Mouse (Mus musculus) R1 (cell line): ENCODE data around the gene D630045J12Rik.

Experiments used
- DNase-seq: peaks from one replicate; pipeline ENCODE4 v3.0.0-alpha.2; 2018; ENCODE audit warnings: low read depth, low spot score

Gene D630045J12Rik

DNA sequence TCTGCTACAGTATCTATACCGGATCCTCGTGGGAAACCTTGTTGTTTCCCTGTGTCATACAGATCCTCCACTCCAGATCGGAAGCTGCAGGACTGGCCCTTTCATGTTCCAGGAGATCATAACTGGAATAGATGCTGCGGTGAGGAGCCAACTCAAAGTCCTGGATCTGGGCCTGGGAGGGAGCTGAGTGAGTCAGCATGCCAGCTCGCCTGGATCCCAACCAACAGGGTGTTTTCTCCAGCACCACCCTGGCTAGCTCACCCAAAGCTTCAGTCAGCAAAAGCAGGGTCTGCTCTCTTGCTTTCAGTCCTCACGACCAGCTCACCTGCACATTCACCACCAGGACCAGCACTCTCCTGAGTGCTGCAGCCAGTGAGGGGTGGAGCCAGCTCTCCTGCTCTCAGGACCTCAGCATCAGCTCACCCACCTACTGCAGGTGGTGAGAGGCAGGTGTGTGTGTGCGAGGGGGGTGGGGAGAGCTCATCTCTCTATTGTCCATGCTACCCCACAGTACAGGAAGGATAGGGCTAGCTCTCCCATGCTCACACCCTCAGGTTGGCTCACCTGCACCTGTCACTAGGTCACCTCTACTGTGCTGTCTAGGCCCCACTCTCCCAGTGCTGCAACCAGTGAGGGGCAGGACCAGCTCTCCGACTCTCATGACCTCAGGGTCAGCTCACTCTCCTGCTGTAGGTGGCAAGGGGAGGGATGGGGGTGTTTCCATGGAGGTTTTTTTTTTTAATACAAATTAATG is 118.8 kb downstream of the D630045J12Rik start:
- DNase-seq, result no peak

DNA sequence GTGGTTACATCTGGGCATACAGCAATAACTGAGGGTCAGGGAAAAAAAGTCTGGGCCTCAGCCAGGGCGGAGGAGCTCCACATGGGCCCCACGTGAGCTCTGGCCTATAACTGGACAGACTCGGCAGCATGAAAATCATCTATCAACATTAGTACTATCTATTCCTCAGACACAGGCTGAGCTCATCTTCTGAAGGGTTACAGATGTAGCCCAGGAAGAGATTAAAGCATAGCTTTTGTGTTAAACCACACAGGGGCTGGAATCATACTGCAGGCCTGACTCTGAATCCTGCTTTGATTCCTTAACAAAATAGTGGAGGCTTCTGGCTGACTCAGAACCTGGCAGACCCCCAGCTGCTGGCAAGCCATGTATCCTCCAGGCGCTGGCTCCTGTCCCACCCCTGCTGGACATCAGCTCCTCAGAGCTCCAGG is 122.0 kb downstream of the D630045J12Rik start:
- no peak for DNase-seq

DNA sequence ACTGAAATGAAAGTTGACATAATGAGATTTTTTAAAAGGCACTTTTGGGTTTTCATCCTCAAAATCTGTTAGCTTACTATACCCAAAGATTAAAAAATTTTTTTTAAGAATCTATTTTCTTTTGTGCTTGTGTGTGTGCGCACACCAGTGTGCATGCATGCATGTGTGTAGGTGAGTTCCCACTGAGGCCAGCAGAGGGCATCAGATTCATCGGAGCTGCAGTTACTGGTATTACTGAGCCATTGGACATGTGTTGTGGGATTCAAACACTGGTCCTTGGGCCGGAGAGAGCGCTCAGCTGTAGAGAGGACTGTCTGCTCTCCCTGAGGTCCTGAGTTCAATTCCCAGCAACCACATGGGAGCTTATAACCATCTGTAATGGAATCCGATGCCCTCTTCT is 123.9 kb downstream of the D630045J12Rik start:
- peak; percentile 59 for DNase-seq

DNA sequence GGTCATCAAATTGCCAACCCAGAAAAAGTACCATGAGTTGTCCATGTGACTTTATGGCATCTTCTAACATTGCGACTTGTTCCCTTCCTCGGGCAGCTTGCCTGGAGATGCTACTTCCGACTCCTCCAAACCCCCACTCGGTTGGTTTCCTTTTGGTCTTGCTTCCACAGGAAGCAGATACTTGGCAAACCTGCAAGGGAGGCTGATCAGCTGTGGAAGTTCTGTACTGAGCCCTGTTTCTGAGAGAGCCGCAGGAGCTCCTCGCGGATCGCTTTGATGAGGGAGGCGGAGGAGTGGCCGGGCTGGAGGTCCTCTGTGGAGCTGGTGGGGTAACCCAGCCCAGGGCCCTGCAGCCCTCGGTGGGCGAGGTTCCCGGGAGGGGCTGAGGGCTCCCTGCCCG is 125.7 kb downstream of the D630045J12Rik start:
- DNase-seq, result no peak

DNA sequence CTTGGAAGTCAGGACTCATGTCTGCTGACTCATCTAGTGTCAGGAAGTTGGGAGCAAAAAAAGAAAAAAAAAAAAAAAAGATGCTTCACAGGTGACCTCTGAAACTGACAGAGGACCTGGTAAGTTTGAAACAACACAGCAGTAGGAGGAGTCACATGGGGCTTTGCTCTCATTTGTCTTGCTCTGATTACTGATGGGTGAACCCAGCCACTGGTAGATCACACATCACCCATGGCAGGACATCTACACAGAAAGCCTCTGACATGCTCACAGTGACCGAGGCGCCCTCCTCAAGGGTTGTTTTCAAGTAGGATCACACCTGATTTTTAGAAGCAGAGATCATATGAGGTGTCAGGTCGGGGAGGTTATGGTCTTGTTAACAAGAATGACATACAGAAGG is 128.3 kb downstream of the D630045J12Rik start:
- no peak for DNase-seq

DNA sequence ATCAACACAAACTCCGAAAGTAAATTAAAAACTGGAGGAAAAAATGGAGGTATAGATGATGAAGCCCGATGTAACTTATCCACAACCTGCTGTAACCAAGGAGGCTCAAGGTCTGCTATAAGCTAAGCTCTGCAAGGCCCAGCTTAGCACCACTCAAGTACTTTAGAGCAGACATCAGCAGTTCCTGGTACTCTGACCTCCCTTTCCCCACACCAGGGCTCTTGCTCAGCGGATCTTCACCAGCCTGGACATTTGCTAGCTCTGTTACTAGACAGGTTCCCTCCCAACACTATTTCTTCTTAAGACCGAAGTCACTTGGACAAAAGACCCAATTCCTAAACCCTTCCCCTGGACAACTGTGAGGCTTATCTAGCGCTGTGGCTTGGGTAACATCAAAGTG is 128.9 kb downstream of the D630045J12Rik start:
- DNase-seq, result no peak

DNA sequence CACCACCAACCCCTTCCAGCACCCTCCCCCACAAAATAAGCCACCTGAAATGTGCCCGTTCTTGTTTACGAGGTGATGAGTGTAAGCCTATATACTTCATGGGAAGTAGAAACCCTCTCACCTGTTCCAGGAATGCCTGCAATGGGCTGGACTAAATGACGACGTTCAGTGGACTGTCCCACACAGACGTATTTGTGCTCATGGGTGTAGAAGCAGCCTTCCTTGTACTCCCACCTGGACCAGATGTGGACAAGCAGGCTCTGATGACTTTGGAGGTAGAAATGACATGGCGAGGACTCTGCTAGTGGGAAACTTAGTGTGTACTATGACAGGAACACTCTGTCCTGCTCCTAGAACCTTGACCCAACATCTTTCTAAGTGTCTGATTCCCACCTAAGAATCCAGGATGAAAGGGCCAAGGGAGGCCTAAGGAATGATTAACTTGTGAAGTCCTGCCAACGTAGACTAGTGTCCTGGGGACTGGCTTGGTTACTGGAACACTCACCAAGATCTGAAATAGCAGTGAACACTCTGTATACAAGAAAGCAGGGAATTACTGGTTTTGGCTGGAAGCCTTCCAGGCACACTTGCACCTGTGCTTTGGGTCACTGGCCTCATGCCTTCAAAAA is 129.5 kb downstream of the D630045J12Rik start, which contains the start of gene Atp6v0a4:
Gene Atp6v0a4, minus strand, starts transcription at position 380 of the 629 bp plus-strand sequence.
- no peak for DNase-seq

DNA sequence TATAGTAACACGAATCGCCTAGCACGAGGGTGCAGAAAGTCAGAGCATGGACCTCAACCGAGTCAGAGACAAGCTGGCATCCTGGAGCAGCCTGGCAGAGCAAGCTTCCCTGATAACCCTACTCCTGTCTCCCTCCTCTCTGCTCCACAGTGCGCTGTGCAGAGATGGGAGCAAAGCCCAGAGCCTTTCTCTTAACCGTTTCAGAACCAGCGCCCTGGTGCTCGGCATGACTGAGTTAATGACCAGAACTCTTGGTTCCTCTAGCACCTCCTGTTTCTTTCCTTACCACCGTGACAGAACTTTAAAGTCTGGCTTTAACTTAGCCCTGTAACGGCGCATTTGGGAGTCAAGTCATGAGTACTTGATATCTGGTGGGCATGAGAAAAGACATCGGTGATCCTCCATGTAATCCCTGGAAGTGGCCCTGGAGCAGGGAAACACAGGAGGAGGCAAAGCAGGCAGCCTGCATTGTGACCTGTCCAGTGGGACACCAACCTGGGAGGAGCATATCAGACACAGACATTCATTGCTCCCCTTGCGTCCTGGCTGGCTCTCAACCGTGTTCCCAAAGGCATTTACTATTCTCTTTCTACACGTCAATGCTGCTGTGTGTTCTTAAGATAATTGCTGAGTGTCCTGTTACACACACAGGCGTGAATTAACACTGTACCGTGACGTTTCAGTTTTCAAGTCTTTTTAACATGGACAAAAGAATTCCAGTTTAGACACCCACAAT is 130.2 kb downstream of the D630045J12Rik start:
- no peak for DNase-seq

DNA sequence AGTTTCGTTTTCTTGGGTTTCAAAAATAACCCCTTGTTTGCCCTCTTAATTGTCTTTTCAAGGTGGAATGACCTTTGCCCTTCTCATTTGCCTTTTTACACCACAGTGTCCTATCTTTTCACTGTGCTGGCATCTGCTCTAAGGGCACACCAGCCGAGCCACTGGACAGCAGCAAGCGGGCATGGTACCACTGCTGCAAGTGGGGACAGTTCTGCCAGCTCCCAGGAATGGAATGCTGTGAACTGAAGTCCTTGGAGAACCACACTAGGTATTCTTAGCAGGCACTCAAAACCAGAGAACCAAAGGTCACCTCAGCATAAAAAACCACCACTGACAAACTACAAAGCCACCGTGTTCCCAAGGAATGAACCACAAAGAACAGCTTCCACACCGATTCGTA is 131.0 kb downstream of the D630045J12Rik start:
- DNase-seq, result no peak

DNA sequence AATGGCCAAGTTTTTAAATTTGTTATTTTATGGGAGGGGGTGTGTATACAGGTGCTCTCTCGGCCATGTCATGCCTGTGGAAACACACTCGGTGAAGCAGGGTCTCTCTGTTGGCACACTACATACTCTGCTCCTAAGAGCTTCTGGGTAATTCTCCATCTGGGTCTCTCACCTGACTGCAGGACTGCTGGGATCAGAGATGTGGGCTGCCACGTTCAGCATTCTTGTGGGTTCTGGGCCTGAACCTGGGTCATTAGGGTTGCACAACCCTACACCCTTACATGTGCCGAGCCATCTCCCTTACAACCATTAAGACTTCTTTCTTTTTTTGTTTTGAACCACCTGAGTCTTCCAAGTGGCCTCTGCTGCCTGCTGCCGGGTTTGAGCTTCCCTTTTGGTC is 132.0 kb downstream of the D630045J12Rik start:
- DNase-seq, result no peak

DNA sequence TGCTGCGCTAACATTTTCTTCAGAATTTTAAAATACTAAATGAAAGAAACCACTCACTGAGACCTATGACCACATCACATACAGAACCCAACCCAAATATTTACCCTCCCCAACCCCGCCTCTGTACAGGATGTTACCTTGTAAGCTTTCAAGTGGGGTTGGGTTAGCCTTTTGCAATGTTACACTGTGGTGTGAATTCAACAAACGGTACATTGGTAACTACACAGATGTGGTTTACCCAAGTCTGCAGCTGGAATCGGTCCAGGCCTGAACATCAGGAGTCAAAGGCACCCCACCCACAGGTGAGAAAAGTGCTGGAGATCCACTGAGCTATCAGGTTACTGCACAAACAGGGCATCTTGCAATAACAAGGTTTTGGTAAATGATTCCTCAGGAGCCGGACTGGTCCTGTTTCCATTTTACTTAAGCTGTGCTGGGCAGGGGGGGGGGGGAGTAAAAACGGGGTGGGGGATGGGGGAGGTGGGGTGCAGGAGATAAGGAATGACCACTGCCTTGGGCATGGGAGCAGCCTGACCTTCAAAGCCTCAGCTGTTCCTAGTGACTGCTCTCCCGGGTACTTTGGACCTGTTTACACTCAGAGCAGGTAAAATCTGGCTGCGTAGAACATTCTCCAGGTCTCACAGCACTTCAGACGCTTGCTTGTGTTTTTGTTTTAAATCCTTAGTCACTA is 133.0 kb downstream of the D630045J12Rik start:
- DNase-seq, result no peak

DNA sequence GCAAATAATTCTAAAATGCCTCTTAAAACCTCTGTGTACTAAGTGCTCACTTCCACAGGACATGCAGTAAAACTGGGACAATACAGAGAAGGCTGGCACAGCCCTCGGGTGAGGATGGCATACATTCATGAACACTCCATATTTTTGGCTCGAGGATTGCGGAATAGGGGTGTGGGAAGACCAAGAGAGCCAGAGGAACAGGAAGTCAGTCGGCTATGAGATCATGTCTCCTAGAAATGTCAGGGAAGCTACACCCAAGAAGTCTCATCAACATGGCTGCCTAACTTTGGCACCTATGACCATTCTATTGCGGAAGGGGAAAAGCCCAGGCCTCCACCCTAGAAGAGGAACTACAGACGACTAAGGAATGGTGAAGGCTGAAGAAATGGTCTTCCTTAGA is 135.5 kb downstream of the D630045J12Rik start:
- no peak for DNase-seq

DNA sequence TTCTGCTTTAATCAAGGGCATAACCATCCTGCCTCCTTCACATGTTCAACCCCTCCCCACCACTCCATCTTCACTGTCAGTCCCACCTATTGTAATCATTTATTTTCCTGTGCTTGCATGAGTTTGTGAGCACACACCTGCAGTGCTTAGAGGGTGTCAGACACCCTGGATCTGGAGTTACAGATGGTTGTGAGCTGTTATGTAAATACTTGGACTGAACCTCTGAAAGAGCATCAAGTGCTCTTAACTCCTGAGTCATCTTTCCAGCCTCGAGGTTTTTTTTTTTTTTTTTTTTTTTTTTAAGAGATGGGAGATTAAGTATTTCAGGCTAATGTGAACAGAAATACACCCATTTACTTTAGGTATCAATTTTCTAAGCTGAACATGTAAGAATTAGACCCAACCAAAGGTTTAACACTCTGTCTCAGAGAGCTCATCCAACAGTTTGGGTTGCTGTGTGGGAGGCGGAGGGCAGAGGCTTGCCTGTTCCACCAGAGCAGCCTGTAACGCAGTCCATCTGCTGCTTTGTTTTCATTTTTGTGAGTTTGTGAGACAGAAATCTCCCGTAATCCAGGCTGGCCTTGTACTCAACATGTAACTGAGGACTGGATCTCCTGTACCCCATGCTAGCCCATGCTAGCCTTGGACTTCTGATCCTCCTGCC is 137.6 kb downstream of the D630045J12Rik start:
- no peak for DNase-seq

DNA sequence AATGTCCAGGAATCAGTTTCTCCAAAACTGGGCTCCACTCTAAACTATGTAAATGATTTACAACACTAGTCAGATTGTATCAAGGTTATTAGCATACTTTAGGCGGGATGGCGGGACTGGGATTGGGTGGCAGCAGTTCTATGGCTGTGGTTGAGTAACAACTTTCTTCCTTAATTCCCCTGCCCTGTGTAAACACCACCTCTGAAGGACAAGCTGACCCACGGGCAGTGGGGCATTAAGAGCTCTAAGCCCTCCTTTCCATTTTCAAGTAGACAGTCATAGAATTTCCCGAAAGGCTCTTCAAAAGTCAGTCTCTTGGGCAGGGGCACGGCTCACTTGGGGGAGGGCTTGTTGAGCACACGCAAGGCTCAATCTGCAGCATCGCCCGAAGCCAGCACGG is 142.9 kb downstream of the D630045J12Rik start:
- no peak for DNase-seq

DNA sequence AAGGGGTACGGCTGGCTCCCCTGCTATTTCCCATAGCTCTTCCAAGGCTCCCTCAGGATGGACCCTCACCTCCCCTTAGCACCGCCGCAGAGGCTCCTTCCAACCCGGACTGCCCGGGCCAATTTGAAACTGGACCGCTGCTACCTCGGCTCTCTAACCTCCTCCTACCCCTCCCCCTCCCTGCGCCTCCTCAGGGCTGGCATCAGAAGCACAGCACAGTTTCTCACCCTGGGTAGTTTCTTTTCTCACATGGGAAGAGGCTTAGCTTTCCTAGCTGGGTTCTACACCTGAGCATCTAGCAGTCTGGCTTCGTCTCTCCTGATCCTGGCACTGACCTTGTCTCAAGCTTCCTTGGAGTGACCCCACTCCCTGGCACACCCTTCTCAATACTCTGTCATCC is 143.9 kb downstream of the D630045J12Rik start:
- DNase-seq, result no peak

DNA sequence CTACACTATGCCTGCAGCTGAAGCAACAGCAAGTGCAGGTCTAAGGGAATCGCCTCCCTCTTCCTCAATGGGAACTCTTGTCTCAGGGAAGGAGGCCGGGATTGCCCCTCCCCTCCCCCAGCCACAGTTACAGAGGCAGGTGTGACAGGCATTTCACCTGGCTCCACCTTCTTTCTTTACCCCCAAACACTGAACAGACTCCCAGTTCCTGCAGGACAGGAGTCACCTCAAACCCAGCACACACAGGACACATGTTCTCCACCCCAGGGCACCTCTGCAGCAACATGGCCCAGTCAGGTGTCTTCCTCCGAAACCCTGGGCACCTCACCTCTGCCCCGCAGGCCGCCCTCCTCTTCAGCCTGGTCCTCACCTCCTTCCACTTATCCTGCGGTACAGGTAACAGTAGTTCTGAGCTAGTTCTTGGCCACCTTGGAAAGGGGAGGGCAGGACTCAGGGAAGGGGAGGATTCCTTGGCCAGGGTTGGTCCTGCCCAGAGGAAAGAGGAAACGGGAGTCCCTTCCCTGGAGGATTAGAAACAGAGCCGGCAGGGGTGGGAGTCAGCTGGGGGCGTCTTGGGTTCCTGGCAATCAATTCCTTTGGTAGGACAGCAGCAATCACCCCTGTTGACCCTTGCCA is 144.5 kb downstream of the D630045J12Rik start, which contains the start of gene Tmem213:
Gene Tmem213, plus strand, starts transcription at position 96 of the 636 bp plus-strand sequence.
- no peak for DNase-seq

DNA sequence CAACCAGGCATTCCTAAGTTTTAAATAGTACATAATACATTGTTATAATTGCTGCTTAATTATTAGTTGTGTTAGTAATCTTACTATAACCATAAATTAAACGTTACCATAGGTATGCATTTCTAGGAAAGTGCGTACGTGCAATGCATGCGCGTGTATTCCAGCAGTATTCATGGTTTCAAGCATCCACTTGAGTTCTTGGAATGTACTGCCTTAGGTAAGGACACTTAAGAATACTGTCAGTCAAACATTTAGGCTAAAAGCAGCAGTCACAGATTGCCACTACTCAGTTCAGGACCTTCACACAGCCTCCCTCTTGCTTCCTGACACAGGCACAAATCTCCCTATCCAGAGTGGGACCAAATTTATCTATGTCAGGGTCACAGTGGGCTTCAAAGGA is 145.4 kb downstream of the D630045J12Rik start:
- DNase-seq, result no peak

DNA sequence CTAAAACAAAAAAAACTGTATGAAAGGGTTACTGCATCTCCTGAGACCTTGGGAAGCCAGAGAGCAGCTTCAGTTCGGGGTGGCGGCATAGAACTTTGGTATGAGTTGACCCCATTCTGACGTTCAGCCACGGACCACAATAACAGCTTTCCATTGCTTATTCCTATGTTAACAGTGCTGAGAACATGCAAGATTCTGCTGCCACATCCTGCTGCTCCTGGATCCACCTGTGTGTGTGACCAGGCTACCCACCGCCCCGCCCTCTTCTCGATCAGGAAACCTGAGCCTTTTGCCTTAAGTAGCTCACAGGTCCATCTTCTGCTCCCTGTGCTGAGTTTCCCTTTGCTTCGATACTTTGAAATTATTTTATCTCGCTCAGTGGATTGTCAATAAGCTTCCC is 147.9 kb downstream of the D630045J12Rik start:
- DNase-seq, result no peak

DNA sequence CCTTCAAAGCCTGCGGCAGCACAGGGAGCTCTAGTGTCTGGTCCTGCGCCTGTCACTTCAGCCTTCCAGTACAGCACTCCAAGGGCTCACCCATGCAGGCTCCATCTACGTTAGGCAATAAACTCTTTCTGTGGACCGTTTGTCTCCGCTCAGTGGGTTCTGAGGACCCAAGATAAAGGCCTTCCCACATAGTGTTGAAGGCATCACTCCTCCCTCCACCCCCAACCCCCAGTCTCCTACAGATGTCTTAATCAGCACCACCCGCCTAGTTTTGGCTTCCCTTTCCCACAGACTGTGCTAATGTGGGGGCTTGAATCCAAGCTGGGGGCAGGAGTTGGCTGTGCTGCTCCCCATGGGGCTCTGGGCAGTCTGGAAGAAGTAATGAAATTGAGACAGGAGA is 150.0 kb downstream of the D630045J12Rik start:
- DNase-seq, result no peak

DNA sequence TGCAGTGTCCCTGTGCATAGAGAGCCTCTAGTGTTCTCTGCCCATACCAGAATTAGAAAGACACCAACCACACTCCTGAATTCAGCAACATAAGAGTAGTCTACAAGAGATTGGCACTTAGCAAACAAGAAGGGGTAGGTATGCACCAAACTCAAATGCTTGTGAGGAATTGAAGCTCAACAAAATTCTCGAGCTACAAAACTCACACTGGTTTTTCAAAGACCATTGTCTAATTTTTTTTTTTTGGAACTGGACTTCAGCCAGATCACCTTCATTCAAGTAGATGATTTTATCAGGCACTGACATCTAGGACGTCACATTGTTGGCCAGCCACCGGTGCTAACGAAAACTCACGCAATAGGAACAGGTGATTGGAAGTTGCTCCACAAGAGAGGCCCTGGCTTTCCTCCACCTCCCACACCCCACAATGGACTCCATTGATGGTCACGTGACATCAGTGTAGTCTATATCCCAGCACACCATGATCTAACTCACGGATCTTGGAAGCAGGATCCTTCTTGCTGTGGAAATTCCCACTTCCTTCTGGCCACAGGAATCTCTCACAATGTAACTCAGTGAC is 151.5 kb downstream of the D630045J12Rik start:
- no peak for DNase-seq
